Mouse (Mus musculus) spleen, adult 10 weeks (tissue): ENCODE results near the gene Galr2. TPM values are rescaled to one million over a fixed set of nuclear protein-coding genes. Genes with fewer than 3 reads are reported as not detected.

Experiments
- polyA plus RNA-seq: library from polyadenylated mRNA; stranded (reverse); fragments of 350-450 nt; fragmentation: Illumina TruSeq; extraction: RNeasy Lipid Tissue Mini Kit (QIAGEN cat#74804); gene quantifications from one replicate; pipeline ENCODE4 v1.2.3, GENCODE M21; 2015; ENCODE audit warnings: low replicate concordance; ENCODE audit not compliant: insufficient read depth

The Galr2 gene
- not detected for polyA plus RNA-seq

GRCm38 (mm10) chr11:116280751-116281663, at the start of gene Galr2:
TSS of gene Galr2 (plus strand) at chr11:116280939.

GRCm38 (mm10) chr11:116237742-116238395, 42.9 kb upstream of the Galr2 start, which contains the start of gene Evpl:
TSS of gene Evpl (minus strand) at chr11:116238077.

GRCm38 (mm10) chr11:116274045-116274666, 6.6 kb upstream of the Galr2 start, which contains the start of gene Srp68:
TSS of gene Srp68 (minus strand) at chr11:116274217.

GRCm38 (mm10) chr11:116307019-116307725, 26.4 kb downstream of the Galr2 start, which contains the start of gene Exoc7:
TSS of gene Exoc7 (minus strand) at chr11:116307233.

Other genes starting within 250 kb of the Galr2 start
- gene Unc13d, start 203.0 kb upstream of the Galr2 start, polyA plus RNA-seq, result 15.2 TPM
- 72.9 TPM for gene Wbp2, start 193.9 kb upstream of the Galr2 start, polyA plus RNA-seq
- 4.4 TPM for gene Trim47, start 153.7 kb upstream of the Galr2 start, polyA plus RNA-seq
- 30.2 TPM for gene Trim65, start 149.8 kb upstream of the Galr2 start, polyA plus RNA-seq
- gene Mrpl38, start 142.1 kb upstream of the Galr2 start, polyA plus RNA-seq, result 19.5 TPM
- gene Fbf1, start 112.8 kb upstream of the Galr2 start, polyA plus RNA-seq, result 15.1 TPM
- 21.5 TPM for gene Ten1, start 82.1 kb upstream of the Galr2 start, polyA plus RNA-seq
- gene Acox1, start 81.9 kb upstream of the Galr2 start, polyA plus RNA-seq, result 34.2 TPM
- not detected for gene Evpl, start 42.9 kb upstream of the Galr2 start, polyA plus RNA-seq
- gene Srp68, start 6.7 kb upstream of the Galr2 start, polyA plus RNA-seq, result 35.1 TPM
- 29.0 TPM for gene Exoc7, start 26.3 kb downstream of the Galr2 start, polyA plus RNA-seq
- 0.11 TPM for gene Foxj1, start 54.5 kb downstream of the Galr2 start, polyA plus RNA-seq
- 14.8 TPM for gene Rnf157, start 132.1 kb downstream of the Galr2 start, polyA plus RNA-seq
- gene Ubald2, start 153.2 kb downstream of the Galr2 start, polyA plus RNA-seq, result 21.9 TPM
- gene Qrich2, start 185.3 kb downstream of the Galr2 start, polyA plus RNA-seq, result not detected
- gene Prpsap1, start 213.3 kb downstream of the Galr2 start, polyA plus RNA-seq, result 72.5 TPM
- 1.9 TPM for gene Sphk1, start 250.0 kb downstream of the Galr2 start, polyA plus RNA-seq